51 mouse cellular contexts compared by ENCODE assay signal in genomic region chr5:108742596-108742995, GRCm38 (mm10). TPM values are rescaled to one million over a fixed set of nuclear protein-coding genes. Genes with fewer than 3 reads are reported as not detected.
"Had no signal": no experiment of that assay in that cellular context is flagged by ENCODE, and none has a peak within 500 bp of the region (broad histone marks: within the 10 kb centered on the region; RNA-seq: fewer than 3 reads in every experiment).

No protein-coding gene starts in this region.

- H3K27me3 ChIP-seq: heart, embryonic 12.5 days; heart, embryonic 13.5 days; heart, embryonic 15.5 days; hindbrain, embryonic 12.5 days; hindbrain, embryonic 13.5 days; hindbrain, embryonic 15.5 days; intestine, embryonic 15.5 days; kidney, embryonic 15.5 days had no signal

- H3K9ac ChIP-seq: heart, embryonic 12.5 days; heart, embryonic 13.5 days; heart, embryonic 15.5 days; hindbrain, embryonic 12.5 days; hindbrain, embryonic 13.5 days; hindbrain, embryonic 14.5 days; hindbrain, embryonic 15.5 days; intestine, embryonic 15.5 days; kidney, embryonic 15.5 days had no signal

- ATAC-seq: hindbrain, embryonic 16.5 days; hindbrain, postnatal 0 days; inflammation-experienced regulatory T-cells, adult 6 months; intestine, embryonic 15.5 days; intestine, embryonic 16.5 days; intestine, postnatal 0 days had no signal

- H3K4me3 ChIP-seq: heart, embryonic 12.5 days; heart, embryonic 13.5 days; heart, embryonic 15.5 days; hindbrain, embryonic 10.5 days; hindbrain, embryonic 12.5 days; hindbrain, embryonic 13.5 days; hindbrain, embryonic 15.5 days; intestine, embryonic 15.5 days; kidney, embryonic 15.5 days; layer of hippocampus, adult 2 months; left cerebral cortex, adult 2 months had no signal

- H3K4me1 ChIP-seq: heart, embryonic 12.5 days; heart, embryonic 13.5 days; heart, embryonic 15.5 days; hindbrain, embryonic 10.5 days; hindbrain, embryonic 12.5 days; hindbrain, embryonic 13.5 days; hindbrain, embryonic 15.5 days; intestine, embryonic 15.5 days; kidney, embryonic 15.5 days had no signal

- DNase-seq: heart, postnatal 10 days; heart, postnatal 14 days; heart, postnatal 36 days; heart, postnatal 4 days; kidney, adult 11 months; kidney, adult 18-20 months; kidney, adult 2 months; kidney, adult 8-10 months; kidney, adult 9 months; kidney, postnatal 10 days; kidney, postnatal 14 days; kidney, postnatal 25 days; kidney, postnatal 36 days; kidney, postnatal 4 days; layer of hippocampus, adult 9-11 months; layer of hippocampus, postnatal 36 days had no signal

- H3K4me2 ChIP-seq: heart, embryonic 12.5 days; heart, embryonic 13.5 days; heart, embryonic 15.5 days; hindbrain, embryonic 12.5 days; hindbrain, embryonic 13.5 days; hindbrain, embryonic 14.5 days; hindbrain, embryonic 15.5 days; intestine, embryonic 15.5 days; kidney, embryonic 15.5 days had no signal

- H3K27ac ChIP-seq: heart, embryonic 13.5 days; heart, embryonic 15.5 days; hindbrain, embryonic 10.5 days; hindbrain, embryonic 12.5 days; hindbrain, embryonic 13.5 days; hindbrain, embryonic 14.5 days; hindbrain, embryonic 15.5 days; hindbrain, postnatal 0 days; intestine, embryonic 15.5 days; kidney, embryonic 15.5 days; kidney, postnatal 0 days; layer of hippocampus, adult 2 months; left cerebral cortex, adult 2 months had no signal

- H3K36me3 ChIP-seq: heart, embryonic 12.5 days; heart, embryonic 13.5 days; heart, embryonic 15.5 days; hindbrain, embryonic 10.5 days; hindbrain, embryonic 12.5 days; hindbrain, embryonic 13.5 days; hindbrain, embryonic 15.5 days; intestine, embryonic 15.5 days; kidney, embryonic 15.5 days had no signal

- H3K9me3 ChIP-seq: heart, embryonic 12.5 days; heart, embryonic 13.5 days; heart, embryonic 15.5 days; hindbrain, embryonic 10.5 days; hindbrain, embryonic 12.5 days; hindbrain, embryonic 13.5 days; hindbrain, embryonic 15.5 days; intestine, embryonic 15.5 days; kidney, embryonic 15.5 days had no signal

RNA-seq across cellular contexts. Expression of gene Rnf212, which starts 32.2 kb away (rescaled TPM):
- total RNA-seq: heart, postnatal 10 days; heart, postnatal 14 days; heart, postnatal 25 days; heart, postnatal 36 days; heart, postnatal 4 days; hematopoietic stem cell, adult 5-6 weeks; hindbrain, postnatal 0 days; layer of hippocampus, adult 18-20 months; layer of hippocampus, adult 2 months; layer of hippocampus, adult 8-10 months; layer of hippocampus, postnatal 10 days; layer of hippocampus, postnatal 14 days; layer of hippocampus, postnatal 25 days; layer of hippocampus, postnatal 36 days; left cerebral cortex, adult 18-20 months; left cerebral cortex, adult 2 months; left cerebral cortex, adult 8-10 months had no signal
- polyA plus RNA-seq: heart, embryonic 14.5 days; heart, embryonic 15.5 days; heart, embryonic 16.5 days; heart, postnatal 0 days; hindbrain, embryonic 13.5 days; hindbrain, embryonic 14.5 days; hindbrain, embryonic 15.5 days; hindbrain, embryonic 16.5 days; hindbrain, postnatal 0 days; inflammation-experienced regulatory T-cells, adult 6 months; intestine, embryonic 14.5 days; kidney, adult 2 months; kidney, embryonic 14.5 days; kidney, embryonic 15.5 days; kidney, postnatal 0 days had no signal

RNA-seq across cellular contexts. Expression of gene Tmed11, which starts 52.6 kb away (rescaled TPM):
- total RNA-seq: heart, postnatal 10 days; heart, postnatal 14 days; heart, postnatal 25 days; heart, postnatal 36 days; heart, postnatal 4 days; hematopoietic stem cell, adult 5-6 weeks; hindbrain, postnatal 0 days; layer of hippocampus, adult 18-20 months; layer of hippocampus, adult 2 months; layer of hippocampus, adult 8-10 months; layer of hippocampus, postnatal 10 days; layer of hippocampus, postnatal 14 days; layer of hippocampus, postnatal 25 days; layer of hippocampus, postnatal 36 days; left cerebral cortex, adult 18-20 months; left cerebral cortex, adult 2 months; left cerebral cortex, adult 8-10 months had no signal
- polyA plus RNA-seq: heart, embryonic 12.5 days; heart, embryonic 13.5 days; heart, embryonic 14.5 days; heart, embryonic 15.5 days; heart, embryonic 16.5 days; heart, postnatal 0 days; hindbrain, embryonic 10.5 days; hindbrain, embryonic 11.5 days; hindbrain, embryonic 12.5 days; hindbrain, embryonic 13.5 days; hindbrain, embryonic 14.5 days; hindbrain, embryonic 15.5 days; hindbrain, embryonic 16.5 days; hindbrain, postnatal 0 days; inflammation-experienced regulatory T-cells, adult 6 months; intestine, embryonic 14.5 days; kidney, adult 2 months; kidney, embryonic 14.5 days; kidney, embryonic 15.5 days; kidney, embryonic 16.5 days; kidney, postnatal 0 days; large intestine, adult 2 months had no signal
